Mouse (Mus musculus) heart, postnatal 0 days (tissue): ENCODE results near the gene Hsd3b1. TPM values are rescaled to one million over a fixed set of nuclear protein-coding genes. Genes with fewer than 3 reads are reported as not detected.

Source experiments
- ATAC-seq: fragments of 200-750 bp; cut with Nextera tagmentation; 2 replicates; pipeline ENCODE4 v1.8.0; 2017; ENCODE audit warnings: low read depth, moderate number of reproducible peaks, moderate library complexity; ENCODE audit not compliant: insufficient read depth
- DNase-seq: peaks from one replicate; pipeline ENCODE4 v3.0.0-alpha.2; 2016; ENCODE audit warnings: low spot score
- H3K27ac ChIP-seq: fragments of 300-500 bp; sonication (generic); 2 replicates; pipeline ENCODE4 v1.5.1; 2014; ENCODE audit warnings: low read depth, mild to moderate bottlenecking
- H3K27me3 ChIP-seq: fragments of 300-500 bp; sonication (generic); 2 replicates; pipeline ENCODE4 v1.6.1; 2014; ENCODE audit warnings: low read length, mixed read lengths; ENCODE audit not compliant: control insufficient read depth, insufficient read depth
- H3K36me3 ChIP-seq: fragments of 300-500 bp; sonication (generic); replicated peaks from 2 replicates; pipeline ENCODE4 v1.6.1; 2014; ENCODE audit warnings: low read length, mixed read lengths; ENCODE audit not compliant: control insufficient read depth, insufficient read depth
- H3K4me1 ChIP-seq: fragments of 300-500 bp; sonication (generic); 2 replicates; pipeline ENCODE4 v1.6.1; 2014; ENCODE audit warnings: antibody characterized with exemption; ENCODE audit not compliant: control insufficient read depth, insufficient read depth
- H3K4me2 ChIP-seq: fragments of 300-500 bp; sonication (generic); 2 replicates; pipeline ENCODE4 v1.6.1; 2014; ENCODE audit warnings: low read depth, mild to moderate bottlenecking, low read length, moderate library complexity
- H3K4me3 ChIP-seq: fragments of 300-500 bp; sonication (generic); 2 replicates; pipeline ENCODE4 v1.5.1; 2014; ENCODE audit warnings: low read depth, low read length
- H3K9ac ChIP-seq: fragments of 300-500 bp; sonication (generic); replicated peaks from 2 replicates; pipeline ENCODE4 v1.6.1; 2014; ENCODE audit warnings: low read depth, low read length, mixed read lengths
- H3K9me3 ChIP-seq: fragments of 300-500 bp; sonication (generic); replicated peaks from 2 replicates; pipeline ENCODE4 v1.6.1; 2016; ENCODE audit warnings: low read length; ENCODE audit not compliant: control insufficient read depth
- CTCF ChIP-seq: IDR thresholded peaks from 2 replicates; pipeline ENCODE4 v1.5.1; 2016; ENCODE audit warnings: antibody characterized with exemption, control low read depth, low read depth
- EP300 ChIP-seq: IDR thresholded peaks from 2 replicates; pipeline ENCODE4 v1.6.1; 2016; ENCODE audit warnings: antibody characterized with exemption, low read depth
- WGBS: fragments of 180-500 bp; shearing (Covaris S2); extraction: QIAGEN DNeasy Blood & Tissue Kit; methylation state at CpG from one replicate; pipeline ENCODE4 v1.1.7; 2014; 5-methylcytosine and 5-hydroxymethylcytosine counted together
- polyA plus RNA-seq: library from polyadenylated mRNA; unstranded; fragments of >200 nt; fragmentation: Nextera tagmentation; extraction: Ambion mirVana; gene quantifications from 2 replicates; pipeline ENCODE4 v1.2.1, GENCODE M21; 2015
- total RNA-seq: library from RNA; depleted of rRNA; stranded (reverse); fragments of >200 nt; gene quantifications from 2 replicates; pipeline ENCODE4 v1.2.3, GENCODE M21; 2014; ENCODE audit warnings: low replicate concordance

Hsd3b1 gene
- total and polyA plus RNA-seq, 2 experiments from 2014 or later, result 0.19 TPM; not detected in 1

- Histone ChIP-seq H3K4me3 (no peak overlapping the region), H3K27me3 (no peaks in the 10 kb centered on the region), H3K27ac (no peak overlapping the region), H3K9me3 (no peaks in the 10 kb centered on the region), H3K4me2 (no peak overlapping the region), H3K4me1 (no peaks in the 10 kb centered on the region), H3K36me3 (no peaks in the 10 kb centered on the region), H3K9ac (no peak overlapping the region)
- no peak for ATAC-seq
- DNase-seq, result no peak
- WGBS, result 80% methylated on average over 2 of the region's 2 CpGs
- no peak for TF ChIP-seq CTCF
- no peak for TF ChIP-seq EP300
Measured at GRCm38 (mm10) chr3:98880831-98881230, 21.2 kb upstream of the Hsd3b1 start.

GRCm38 (mm10) chr3:98880216-98880615 lies 20.6 kb upstream of the Hsd3b1 start:
- H3K4me2 ChIP-seq, result no peak overlapping the region
- H3K27me3 ChIP-seq, result no peaks in the 10 kb centered on the region
- H3K9me3 ChIP-seq, result no peaks in the 10 kb centered on the region
- no peak overlapping the region for H3K4me3 ChIP-seq
- H3K36me3 ChIP-seq, result no peaks in the 10 kb centered on the region
- no peak for TF ChIP-seq CTCF
- no peak for TF ChIP-seq EP300
- H3K4me1 ChIP-seq, result no peaks in the 10 kb centered on the region
- DNase-seq (no peak), ATAC-seq (no peak)
- 68% methylated on average over 6 of the region's 6 CpGs for WGBS
- no peak overlapping the region for H3K27ac ChIP-seq
- H3K9ac ChIP-seq, result no peak overlapping the region

GRCm38 (mm10) chr3:98868219-98868618 lies 8.6 kb upstream of the Hsd3b1 start:
- no peaks in the 10 kb centered on the region for H3K36me3 ChIP-seq
- H3K9ac ChIP-seq, result no peak overlapping the region
- H3K27ac ChIP-seq, result no peak overlapping the region
- no peak for ATAC-seq
- no peaks in the 10 kb centered on the region for H3K27me3 ChIP-seq
- WGBS, result 75% methylated on average over 2 of the region's 2 CpGs
- DNase-seq, result no peak
- no peaks in the 10 kb centered on the region for H3K4me1 ChIP-seq
- no peak overlapping the region for H3K4me3 ChIP-seq
- TF ChIP-seq EP300, result no peak
- TF ChIP-seq CTCF, result no peak
- no peak overlapping the region for H3K4me2 ChIP-seq
- no peaks in the 10 kb centered on the region for H3K9me3 ChIP-seq

- Histone ChIP-seq H3K27ac (no peak overlapping the region), H3K4me2 (no peak overlapping the region), H3K4me3 (no peak overlapping the region), H3K27me3 (no peaks in the 10 kb centered on the region), H3K36me3 (no peaks in the 10 kb centered on the region), H3K9me3 (no peaks in the 10 kb centered on the region), H3K9ac (no peak overlapping the region), H3K4me1 (no peaks in the 10 kb centered on the region)
- ATAC-seq (no peak), DNase-seq (no peak)
- no peak for TF ChIP-seq CTCF
- no peak for TF ChIP-seq EP300
- 96% methylated on average over 1 of the region's 1 CpGs for WGBS
Measured at GRCm38 (mm10) chr3:98862800-98863199, 3.2 kb upstream of the Hsd3b1 start.

GRCm38 (mm10) chr3:98858051-98858450 lies 1.5 kb downstream of the Hsd3b1 start:
- no peak overlapping the region for H3K4me2 ChIP-seq
- no peak overlapping the region for H3K4me3 ChIP-seq
- no peak for TF ChIP-seq EP300
- TF ChIP-seq CTCF, result no peak
- ATAC-seq (no peak), DNase-seq (no peak)
- WGBS, result 18% methylated on average over 2 of the region's 2 CpGs
- no peak overlapping the region for H3K9ac ChIP-seq
- no peaks in the 10 kb centered on the region for H3K36me3 ChIP-seq
- no peaks in the 10 kb centered on the region for H3K27me3 ChIP-seq
- H3K9me3 ChIP-seq, result no peaks in the 10 kb centered on the region
- H3K27ac ChIP-seq, result no peak overlapping the region
- no peaks in the 10 kb centered on the region for H3K4me1 ChIP-seq

GRCm38 (mm10) chr3:98856892-98857291 lies 2.7 kb downstream of the Hsd3b1 start:
- DNase-seq, result no peak
- Histone ChIP-seq H3K4me1 (no peaks in the 10 kb centered on the region), H3K4me3 (no peak overlapping the region), H3K27ac (no peak overlapping the region), H3K36me3 (no peaks in the 10 kb centered on the region), H3K9ac (no peak overlapping the region), H3K27me3 (no peaks in the 10 kb centered on the region), H3K4me2 (no peak overlapping the region), H3K9me3 (no peaks in the 10 kb centered on the region)
- 0% methylated on average over 1 of the region's 1 CpGs for WGBS
- no peak for ATAC-seq
- TF ChIP-seq CTCF (no peak), EP300 (no peak)
